Mouse (Mus musculus) thymus, postnatal 36 days (tissue): ENCODE measurements around the gene Dok4.
A peak's percentile ranks its signal among the peaks of the same experiment; 100 is the strongest.

Source experiments
- DNase-seq, 2 experiments: peaks; one replicate each; pipeline ENCODE4 v3.0.0; 2022; ENCODE audit warnings: mixed read lengths in 2 of 2

The Dok4 gene

DNA sequence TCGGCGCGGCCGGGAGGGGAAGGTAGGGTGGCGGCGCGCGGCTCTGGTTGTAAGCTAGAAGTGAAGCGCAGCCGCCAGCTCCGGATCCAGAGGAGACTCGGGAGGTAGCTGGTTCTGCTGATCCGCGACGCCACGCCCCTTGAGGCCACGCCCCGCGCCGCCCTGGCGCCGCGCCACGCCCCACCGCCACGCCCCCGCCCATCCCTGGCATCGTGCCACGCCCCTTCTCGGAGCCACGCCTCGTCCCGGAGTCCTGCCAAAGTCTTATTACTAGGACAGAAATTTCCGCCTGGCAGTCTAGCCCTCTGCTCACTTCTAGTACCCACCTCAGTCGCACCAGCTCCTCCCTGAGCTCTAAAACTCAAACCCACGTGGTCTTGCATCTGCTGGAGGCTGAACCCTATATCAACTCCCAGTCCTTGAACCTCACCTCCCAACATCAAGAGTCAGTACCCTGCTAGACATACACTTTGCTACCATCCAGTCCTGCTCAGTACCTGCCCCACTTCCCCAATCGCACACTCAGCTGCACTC is at the start of gene Dok4:
TSS of gene Dok4 (minus strand) at position 134 of the 534 bp plus-strand sequence.
- DNase-seq, result peak; percentile 85 to 90

DNA sequence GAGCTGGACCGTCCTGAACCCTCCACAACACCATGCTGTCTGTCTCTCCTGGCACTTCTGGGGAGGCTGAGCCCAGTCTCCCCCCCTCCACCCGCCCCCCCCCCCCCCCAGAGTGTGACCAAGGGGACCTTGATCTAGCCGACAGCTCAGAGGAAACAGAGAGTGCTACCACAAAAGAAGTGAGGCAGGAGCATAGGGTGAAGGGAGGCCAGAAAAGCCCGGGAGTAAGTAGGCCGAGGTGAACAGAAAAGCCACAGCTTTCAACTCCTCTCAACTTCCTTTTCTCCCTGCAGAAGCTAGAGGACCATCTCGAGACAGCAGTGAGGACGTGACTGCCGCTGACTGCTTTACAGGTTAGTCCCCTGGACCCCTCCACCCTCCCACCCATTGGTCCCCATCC is 47.3 kb upstream of the Dok4 start, which contains the start of gene Adgrg5:
TSS of gene Adgrg5 (plus strand) at position 290 of the 400 bp plus-strand sequence.
- no peak for DNase-seq

DNA sequence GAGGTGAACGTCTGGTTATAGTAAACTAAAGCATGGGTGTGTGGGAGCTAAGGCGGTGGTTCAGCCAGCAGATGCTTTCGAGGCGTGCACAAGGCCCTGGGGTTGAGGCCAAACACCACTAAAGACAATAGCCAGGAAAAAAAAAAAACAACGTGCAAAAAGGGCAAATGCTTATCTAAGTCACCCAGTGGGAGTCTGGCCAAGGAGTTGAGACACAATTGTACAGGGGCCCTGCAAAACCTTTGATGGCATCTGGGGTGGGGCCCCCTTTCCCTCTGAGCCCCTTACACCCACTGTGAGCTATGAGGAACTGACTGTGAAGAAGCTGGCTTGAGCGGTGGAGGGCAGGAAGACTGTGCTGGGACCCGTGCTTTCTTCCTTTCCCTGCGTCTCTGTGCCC is 46.5 kb upstream of the Dok4 start:
- no peak for DNase-seq

DNA sequence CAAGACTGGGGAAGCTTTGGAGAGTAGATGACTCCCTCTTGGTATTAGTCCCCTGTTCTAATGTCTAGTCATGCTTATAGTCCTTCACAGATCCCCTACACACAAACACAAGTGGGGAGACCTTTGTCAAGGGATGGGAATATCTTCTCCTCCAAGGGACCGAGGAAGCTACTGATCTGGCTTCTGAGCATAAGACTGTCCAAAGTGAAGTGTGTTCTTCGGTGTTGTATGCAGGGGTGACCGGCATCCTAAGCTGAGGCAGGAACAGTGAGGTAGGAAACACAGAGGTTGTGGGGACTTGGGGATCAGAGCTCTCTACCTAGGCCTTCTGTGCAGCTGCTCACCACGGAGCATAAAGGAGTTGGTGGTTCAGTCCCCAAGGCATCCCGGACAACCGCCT is 46.0 kb upstream of the Dok4 start:
- DNase-seq, result no peak

DNA sequence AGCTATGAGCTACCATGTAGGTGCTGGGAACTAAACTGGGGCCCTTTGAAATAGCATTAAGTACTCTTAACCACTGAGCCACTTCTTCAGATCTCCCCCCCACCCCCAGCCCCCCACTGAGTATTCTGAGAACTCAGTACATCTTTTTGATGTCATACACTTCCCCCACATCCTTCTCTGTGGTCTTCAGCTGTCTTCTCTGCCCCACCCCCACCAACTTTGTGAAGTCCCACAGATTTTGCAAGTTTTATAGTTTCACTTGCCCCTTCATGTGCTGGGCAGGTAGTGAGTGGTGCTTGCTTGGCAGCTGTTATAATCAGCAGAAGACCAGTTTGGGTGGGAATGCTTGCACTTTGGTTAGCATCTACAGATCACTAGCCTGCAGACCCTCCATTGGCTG is 43.1 kb upstream of the Dok4 start:
- DNase-seq, result peak; percentile 42 to 55

DNA sequence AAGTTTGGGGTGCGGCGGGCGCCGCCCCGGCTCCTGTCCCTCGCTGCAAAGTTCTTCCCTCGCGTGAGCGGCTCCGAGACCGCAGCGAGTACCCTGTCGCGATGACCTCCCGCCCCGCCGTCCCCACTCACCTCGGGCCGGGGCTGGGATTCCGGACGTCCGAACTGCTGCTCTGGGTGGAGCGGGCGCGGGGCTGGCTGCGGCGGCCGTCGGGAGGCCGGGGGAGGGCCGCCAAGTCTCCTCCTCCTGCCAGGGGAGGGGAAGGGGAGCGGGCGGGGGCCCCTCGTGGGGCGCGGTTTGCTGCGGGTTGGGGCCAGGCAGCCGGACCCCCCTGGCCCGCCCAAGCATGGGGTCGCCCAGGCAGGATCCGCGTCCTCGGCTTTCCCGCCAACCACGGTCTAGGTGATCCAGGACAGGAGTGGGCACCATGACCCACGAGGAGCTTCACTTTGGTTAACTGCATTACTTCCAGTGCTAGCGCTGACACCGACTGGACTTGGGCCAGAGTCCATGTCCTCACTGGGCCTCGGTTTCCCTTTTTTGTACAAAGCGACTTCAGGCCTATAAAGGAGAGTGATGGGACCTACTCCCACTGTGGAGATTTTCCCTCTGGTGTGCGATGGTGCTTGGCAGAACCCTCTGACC is 41.8 kb upstream of the Dok4 start, which contains the start of gene Ccdc102a:
TSS of gene Ccdc102a (minus strand) at position 248 of the 645 bp plus-strand sequence.
- DNase-seq, result peak in 1 of 2 experiments; percentile 41

DNA sequence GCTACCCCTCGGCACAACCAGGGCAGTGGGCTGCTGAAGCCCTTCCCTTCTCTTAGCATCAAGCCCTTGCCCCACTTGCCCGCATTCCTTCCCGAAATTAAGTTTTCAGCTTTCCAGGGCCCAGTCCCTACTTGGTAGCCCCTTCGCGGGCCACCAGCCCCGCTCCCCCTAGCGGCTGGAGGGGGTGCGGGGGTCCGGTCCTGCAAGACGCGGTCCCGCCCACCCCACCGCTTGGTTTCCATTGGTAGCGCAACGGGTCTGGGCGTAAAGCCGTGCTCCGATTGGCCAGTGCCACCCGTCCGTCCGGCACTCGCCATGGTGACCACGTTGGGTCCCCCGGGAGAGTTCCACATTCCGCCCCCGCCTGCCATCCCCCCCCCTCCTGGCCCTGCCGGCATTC is 41.2 kb upstream of the Dok4 start:
- DNase-seq, result peak; percentile 78 to 83

DNA sequence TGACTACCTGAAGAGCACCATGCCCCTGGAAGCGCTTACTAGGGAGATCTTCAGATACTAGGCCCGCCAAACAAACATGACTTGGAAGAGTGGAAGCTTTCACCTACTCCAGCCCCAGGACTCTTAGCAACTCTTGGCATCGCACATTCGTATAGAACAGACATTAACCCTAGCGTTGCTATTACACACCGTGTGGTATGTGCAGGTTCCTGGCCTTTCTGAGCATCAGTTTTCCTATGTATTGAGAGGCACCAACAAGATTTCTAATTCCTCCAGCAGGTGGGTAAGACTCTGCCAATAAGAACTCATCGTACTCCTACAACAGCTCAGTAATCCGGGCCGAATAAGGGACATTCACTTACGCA is 40.8 kb upstream of the Dok4 start:
- DNase-seq, result no peak

DNA sequence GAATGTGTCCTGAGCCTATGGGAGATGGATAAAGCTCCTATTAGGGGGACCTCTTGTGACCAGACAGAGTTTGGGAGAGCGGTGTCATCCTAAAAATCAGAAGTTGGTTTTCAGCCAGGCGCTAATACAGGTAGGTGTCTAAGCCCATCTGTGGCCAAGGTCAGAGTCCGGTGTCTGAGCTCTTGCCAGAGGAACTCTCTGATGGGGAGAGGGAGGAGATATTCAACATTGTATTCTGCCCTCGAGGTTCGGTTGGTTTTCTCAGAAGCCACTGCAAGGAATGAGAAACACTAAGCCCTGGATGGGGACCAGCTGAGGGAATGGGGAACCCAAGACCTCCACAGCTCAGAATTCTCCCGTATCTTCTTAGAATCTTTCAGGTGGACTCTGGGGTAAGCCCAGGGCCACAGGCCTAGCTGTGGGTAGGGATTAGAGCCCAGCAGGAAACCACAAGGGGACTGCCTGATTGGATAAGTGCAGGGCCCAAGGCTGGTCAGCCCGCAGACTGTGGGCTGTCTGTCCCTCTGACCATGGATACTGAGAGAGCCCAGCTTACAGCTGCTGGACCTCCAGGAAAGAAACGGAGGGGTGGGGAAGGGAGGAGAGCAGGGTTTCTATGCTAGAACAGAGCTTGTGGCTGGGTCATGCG is 40.3 kb upstream of the Dok4 start:
- no peak for DNase-seq

DNA sequence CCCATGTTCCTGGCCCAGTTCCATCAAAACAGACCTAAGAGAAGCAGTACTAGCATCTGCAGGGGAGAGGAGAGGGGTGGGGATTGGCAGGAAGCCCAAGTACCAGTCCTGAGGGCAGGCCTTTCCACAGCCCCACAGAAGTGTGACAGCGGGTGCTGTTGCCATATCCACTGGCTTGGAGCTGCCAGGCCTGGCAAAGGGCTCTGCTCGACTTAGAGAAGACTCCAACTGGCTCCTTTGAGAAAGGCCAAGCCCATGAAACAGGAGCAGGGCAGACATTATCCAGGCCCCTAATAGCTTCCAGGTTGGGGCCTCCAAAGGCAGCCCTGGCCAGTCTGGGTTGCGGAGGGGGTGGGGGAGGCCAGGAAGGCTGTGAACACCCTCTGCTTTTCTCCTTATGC is 38.6 kb upstream of the Dok4 start:
- no peak for DNase-seq

DNA sequence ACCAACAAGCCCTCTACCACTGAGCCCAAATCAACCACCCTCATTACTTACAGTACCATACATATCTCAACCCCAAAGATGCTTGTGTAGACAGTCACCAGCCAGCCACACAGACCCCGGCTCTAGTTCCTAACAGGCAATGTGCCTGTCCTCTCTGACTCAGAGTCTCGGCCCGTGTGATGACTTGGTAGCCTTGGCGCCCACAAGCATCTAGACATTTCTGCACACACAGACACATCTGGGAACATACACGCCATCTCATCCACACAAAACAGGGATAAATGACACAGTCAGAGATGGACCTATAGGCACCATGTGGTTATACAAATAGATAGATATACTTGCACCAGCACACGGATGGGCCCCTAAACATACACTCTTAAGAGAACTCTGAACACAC is 38.1 kb upstream of the Dok4 start:
- DNase-seq, result no peak

DNA sequence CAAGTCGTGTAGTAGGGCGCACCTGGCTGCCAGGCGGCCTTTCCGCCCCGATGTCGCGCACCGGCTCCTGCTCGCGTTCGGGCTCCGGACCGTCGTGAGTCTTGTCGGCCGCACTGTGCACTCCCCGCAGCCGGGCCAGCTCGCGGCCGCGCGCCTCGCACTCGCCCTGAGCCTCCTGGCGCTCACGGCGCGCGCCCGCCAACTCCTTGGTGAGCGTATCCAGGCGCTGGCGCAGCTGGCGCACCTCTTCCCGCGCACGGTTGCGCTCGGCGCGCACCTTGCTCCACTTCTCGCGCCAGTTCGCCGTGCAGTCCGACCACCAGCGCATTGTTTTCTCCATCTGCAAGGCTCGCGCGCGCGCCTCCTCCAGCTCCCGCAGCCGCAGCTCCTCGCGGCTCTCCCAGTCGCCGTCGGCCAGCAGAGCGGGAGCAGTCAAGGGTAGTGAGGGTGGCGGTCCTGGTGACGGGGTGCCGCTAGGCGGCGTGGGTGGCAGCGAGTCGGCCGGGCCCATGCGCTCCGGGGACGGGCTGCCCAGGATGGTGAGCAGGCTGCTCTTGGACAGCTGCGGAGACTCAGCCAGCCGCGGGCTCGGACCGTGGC is 37.0 kb upstream of the Dok4 start:
- DNase-seq, result no peak

DNA sequence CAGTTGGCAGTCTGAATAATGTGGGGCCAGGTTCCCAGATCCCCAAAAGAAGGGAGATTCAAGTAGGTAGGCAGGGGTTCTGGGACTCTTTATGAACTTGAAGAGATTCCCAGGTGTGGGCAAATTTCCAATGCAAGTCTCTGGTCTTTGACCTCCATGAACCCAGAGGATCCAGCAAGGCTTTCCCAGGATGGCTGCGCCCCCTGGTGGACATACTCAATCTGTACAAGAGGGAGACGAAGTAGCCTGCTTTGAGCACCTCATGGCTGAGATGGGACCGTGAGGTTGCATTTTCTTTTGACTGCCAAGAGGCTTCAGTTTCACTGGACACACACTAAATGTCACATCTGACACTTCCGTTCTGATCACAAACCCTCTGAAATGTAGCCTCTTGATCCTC is 32.7 kb upstream of the Dok4 start:
- peak; percentile 59 to 69 for DNase-seq

DNA sequence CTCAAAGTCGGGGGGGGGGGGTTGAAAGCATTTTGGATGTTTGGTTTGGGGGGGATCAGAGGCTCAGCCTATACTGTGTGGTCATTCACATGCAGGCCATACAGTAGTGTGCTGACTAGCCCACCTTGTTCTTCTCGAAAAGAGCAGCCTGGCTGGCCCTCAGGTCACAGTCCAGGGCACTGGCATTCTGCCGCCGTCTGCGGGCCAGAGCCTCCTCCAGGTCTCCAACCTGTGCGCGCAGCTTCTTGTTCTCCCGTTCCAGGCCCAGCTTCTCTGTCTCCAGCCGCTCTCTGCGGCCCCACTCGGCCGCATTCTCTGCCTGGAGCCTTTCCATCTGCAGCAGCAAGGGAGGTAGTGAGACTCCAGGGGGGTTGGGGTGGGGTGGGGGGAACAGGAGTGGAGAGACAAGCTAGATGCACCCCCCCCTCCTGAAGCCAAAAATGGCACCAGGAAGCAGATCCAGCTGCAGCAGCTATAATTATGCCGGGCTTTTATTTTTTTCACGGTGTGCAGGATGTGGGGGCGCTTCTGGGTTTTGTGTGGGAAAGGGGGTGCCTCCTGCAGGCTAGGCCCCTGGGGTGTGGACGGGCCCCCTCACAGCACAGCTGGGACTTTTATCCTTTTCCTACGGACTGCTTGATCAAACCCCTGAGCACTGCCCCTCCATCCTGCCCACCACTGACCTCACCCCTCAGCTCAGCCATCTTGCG is 31.6 kb upstream of the Dok4 start:
- DNase-seq, result no peak

DNA sequence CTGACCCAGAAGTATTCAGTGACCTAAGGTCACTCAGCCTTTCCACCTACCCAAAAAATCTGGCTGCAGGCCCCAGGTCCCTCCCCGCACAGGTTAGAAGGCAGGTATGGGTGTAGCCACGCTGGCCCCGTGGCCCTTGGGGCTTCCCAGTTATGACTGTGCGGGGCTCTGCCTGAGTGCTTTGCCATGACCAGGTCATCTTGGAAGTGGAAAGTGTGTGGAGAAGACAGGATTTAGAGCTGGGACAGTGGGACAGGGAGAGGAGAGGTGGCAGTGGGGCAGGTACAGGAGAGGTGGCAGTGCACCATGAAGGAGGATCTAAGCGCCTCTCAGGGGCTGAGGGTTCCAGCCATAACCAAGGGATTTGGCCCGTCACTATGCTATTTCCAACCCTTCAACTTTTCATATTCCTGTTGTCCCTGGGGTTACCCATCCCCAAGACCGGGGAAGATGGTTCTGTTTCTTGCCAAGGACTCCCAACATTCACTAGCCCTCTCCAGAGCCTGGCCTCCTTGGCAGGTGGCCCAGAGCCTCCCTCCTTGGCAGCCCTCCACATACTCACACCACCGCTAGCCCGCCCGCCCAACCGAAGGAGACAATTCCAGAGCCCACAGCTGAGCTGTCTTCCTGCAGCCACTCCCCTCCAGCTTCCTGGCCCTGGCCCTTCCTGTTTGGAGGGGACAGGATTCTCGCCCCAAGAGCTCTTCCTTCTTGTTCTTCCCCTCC is 28.5 kb upstream of the Dok4 start:
- no peak for DNase-seq

DNA sequence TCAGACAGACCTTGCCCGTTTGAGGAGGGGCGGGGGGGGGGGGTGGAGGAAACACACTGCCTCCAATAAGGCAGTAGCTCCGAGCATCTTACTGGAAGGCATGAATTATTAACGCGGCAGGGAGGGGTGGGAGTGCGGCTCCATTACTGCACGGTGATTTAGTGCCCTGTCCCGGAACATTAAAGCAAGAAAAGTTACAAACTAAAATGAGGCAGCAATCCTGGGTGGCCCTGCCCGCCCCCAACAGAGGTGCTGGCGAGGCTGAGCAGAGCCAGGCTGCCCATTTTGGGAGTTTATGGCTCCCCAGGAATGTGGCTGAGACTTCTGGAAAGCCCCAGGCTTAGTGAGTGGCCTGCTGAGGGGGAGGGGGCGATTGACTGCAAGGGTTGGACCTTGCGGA is 27.6 kb upstream of the Dok4 start:
- DNase-seq, result no peak

DNA sequence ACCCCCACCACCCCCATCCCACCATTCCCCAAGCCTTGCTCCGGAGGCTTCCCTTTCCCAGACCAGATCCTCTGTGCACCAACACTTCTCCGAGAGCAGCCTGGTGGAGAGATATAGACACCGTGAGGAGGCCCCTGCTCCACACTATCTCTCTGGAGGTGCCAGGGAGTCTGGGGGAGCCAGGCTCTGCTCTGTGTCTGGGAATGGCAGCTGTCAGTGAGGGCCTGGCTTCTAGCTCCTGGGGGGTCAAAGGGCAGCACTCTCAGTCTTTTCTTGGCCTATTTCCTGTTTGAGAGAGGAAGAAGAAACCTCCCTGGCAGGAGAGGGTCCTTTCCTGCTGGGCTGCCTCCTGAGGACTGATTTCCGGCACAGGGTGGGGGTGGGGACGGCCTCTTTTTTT is 24.9 kb upstream of the Dok4 start:
- no peak for DNase-seq

DNA sequence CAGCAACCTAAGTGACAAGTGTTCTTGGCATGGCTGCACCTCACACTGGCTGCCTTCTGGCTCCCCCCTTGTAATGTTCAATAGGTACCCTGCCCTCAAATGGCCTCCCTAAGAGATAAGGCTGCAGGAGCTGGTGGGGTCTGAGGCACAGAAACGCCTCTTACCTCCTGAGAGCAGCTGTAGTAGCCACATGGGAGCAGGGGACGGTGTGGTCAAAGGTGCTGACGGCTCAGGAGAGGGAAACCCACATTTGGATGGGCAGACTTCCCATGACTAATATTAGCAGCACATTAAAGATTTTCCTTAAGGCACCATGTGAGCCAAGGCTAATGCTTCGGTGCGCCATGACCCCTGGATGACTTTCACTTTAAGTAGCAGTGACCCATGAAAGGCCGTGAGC is 24.5 kb upstream of the Dok4 start:
- DNase-seq, result no peak

DNA sequence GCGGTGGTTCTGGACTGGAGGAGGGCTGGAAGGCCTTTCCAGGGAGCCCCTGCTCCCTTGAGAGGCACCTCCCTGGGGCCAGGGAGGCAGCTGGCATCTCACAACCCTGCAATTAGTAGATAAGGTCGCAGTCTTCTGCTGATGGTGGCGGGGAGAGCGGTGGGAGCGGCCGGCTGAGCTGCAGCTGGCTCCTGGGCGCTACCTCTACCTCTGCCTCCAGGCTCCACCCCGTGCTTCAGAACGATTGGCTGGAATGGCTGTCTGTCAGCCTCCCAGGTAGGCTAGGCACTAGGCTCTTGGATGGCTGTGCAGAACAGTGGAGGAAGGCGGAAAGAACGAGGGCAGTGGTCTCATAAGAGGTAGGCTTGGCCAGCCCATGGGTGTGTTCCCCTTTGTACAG is 23.1 kb upstream of the Dok4 start:
- no peak for DNase-seq

DNA sequence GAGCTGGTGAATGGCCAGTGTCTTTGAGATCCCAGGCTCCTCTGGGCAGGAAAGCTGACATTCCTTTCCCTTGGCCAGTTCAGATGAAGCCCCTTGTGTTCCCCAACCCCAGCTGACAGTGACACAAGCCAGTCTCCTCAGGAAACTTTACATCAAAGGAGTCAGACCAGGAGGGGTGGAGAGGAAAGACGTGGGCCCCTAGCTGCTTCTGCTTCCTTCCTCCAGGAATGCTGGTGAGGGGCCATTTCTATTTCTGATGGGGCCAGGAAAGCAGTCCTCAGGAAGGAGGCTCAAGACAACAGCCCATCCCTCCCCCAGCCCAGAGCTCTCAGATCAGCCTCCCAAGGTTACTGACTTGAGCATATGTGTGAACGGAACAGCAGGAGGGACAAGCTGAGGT is 16.8 kb upstream of the Dok4 start:
- DNase-seq, result no peak

DNA sequence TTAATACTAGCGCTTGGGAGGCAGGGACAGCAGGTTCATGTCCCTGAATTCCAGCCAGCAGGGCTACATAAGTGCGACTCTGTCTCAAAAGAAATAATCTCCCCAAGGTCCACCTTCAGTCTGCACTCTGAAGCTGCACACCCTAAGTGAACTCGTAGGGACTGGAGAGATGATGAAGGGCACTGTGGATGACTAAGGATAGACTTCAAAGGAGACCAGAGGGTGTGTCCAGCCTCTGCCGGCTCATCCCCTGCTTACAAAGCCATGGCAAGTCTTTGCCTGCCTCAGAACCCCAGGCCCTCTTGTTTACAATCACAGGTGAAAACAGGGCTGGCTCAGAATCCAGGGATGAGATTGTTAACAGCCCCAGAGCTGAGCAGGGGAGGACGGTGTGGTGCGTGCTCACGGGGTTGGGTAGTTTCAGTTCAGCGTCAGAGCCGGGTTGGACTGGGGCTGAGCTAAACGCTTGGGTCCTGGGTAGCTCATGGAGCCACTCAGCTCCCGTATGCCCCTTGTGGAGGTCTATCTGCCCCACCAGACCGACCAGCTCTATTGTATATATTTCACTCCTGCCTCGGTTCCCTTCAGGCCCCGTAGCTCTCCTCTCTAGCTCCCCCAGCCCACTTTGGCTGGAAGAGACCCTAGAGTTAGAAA is 12.4 kb upstream of the Dok4 start:
- DNase-seq, result no peak

DNA sequence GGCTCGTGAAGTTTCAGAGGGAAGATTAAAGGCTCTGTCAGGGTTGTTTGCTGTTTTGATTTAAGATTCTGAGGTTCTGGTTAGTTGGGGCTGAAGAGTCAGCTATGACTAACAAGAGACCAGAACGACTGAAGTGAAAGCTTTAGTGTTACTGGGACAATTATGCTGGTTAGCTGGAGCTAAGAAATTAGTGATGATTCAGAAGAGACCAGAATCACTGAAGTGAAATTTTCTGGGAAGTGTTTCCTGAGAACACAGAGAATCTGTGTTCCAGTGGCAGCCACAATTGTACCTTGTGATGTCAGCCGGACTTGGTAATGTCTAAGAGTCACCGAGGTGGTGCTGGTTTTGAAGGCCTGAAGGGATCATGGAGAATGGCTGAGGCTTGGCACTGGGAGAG is 4.6 kb upstream of the Dok4 start:
- no peak for DNase-seq
